Mouse (Mus musculus) liver, embryonic 13.5 days (tissue): ENCODE results near the gene Cbfa2t3. TPM values are rescaled to one million over a fixed set of nuclear protein-coding genes. Genes with fewer than 3 reads are reported as not detected.

ENCODE experiments used
- ATAC-seq: fragments of 200-750 bp; cut with Nextera tagmentation; 2 replicates; pipeline ENCODE4 v1.8.0; 2017; ENCODE audit warnings: low read depth, mild to moderate bottlenecking, moderate number of reproducible peaks, moderate library complexity
- DNase-seq: peaks from one replicate; pipeline ENCODE4 v3.0.0; 2022
- H3K27ac ChIP-seq: fragments of 300-500 bp; sonication (generic); 2 replicates; pipeline ENCODE4 v1.5.1; 2015; ENCODE audit warnings: moderate library complexity, mild to moderate bottlenecking, inconsistent platforms
- H3K27me3 ChIP-seq: fragments of 300-500 bp; sonication (generic); 2 replicates; pipeline ENCODE4 v1.6.1; 2015; ENCODE audit warnings: mild to moderate bottlenecking, inconsistent platforms
- H3K36me3 ChIP-seq: fragments of 300-500 bp; sonication (generic); 2 replicates; pipeline ENCODE4 v1.6.1; 2015; ENCODE audit warnings: mild to moderate bottlenecking, inconsistent platforms
- H3K4me1 ChIP-seq: fragments of 300-500 bp; sonication (generic); replicated peaks from 2 replicates; pipeline ENCODE4 v1.6.1; 2015; ENCODE audit warnings: inconsistent platforms
- H3K4me2 ChIP-seq: fragments of 300-500 bp; sonication (generic); 2 replicates; pipeline ENCODE4 v1.6.1; 2015; ENCODE audit warnings: inconsistent platforms, mild to moderate bottlenecking, moderate library complexity
- H3K4me3 ChIP-seq: fragments of 300-500 bp; sonication (generic); replicated peaks from 2 replicates; pipeline ENCODE4 v1.5.1; 2015; ENCODE audit warnings: mild to moderate bottlenecking, inconsistent platforms
- H3K9ac ChIP-seq: fragments of 300-500 bp; sonication (generic); 2 replicates; pipeline ENCODE4 v1.6.1; 2015; ENCODE audit warnings: mild to moderate bottlenecking, inconsistent platforms
- H3K9me3 ChIP-seq: fragments of 300-500 bp; sonication (generic); replicated peaks from 2 replicates; pipeline ENCODE4 v1.6.1; 2016; ENCODE audit warnings: inconsistent platforms
- WGBS: fragments of 180-500 bp; shearing (Covaris S2); methylation state at CpG from one replicate; pipeline ENCODE4 v1.1.7; 2015; ENCODE audit not compliant: insufficient replicate concordance; 5-methylcytosine and 5-hydroxymethylcytosine counted together
- polyA plus RNA-seq: library from polyadenylated mRNA; unstranded; fragments of >200 nt; fragmentation: Nextera tagmentation; extraction: Ambion mirVana; gene quantifications from 2 replicates; pipeline ENCODE4 v1.2.1, GENCODE M21; 2015

Gene Cbfa2t3
- polyA plus RNA-seq, 1 experiment from 2014 or later = 4.5 TPM

DNA sequence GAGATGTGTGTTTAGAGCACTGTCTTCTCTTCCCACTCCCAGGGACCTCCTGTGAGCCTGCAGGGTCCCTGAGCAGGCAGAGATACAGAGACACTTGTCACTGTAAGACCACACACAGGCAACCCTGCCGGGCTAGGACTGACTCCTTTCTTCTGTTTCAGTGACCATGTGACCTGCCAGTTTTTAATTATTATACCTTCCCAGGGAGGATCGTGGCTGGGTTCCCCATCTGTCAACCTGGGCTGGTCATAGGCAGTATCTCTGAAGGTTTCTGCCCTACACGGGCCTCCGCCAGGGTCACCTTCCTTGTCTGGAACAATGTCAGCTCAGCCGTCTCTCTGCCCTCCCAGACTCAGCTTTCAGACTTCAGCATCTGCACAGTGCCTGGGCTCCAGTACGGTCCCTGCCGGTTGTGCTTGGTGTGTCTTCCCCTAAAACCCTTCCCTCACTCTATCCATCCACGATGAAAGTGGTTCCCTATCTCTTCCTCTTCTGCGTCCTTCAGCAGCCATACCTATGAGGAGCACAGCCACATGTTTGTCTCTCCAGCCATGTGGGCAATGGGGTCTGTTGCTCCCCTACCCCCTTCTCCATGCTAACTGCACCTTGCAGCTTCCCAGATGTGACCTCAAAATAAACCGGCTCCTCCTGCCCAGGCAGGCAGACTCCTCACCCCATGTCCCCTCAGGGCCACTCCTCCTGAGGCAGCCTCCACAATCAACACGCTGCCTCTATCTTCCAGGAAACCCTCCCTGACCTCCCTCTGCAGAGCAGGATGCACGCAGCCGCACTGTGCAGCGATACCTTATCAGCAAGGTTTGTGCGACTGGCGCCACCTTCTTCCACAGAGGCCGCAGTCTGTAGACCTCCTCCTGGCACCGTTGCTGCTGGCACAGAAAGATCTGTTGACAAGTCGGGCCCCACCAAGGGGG is 36.9 kb upstream of the Cbfa2t3 start:
- peak; percentile 93 for ATAC-seq
- H3K4me1 ChIP-seq = peaks cover 55% of the 10 kb centered on the region
- DNase-seq = peak; percentile 82
- H3K27me3 ChIP-seq = peaks cover 77% of the 10 kb centered on the region
- peak overlapping the region; percentile 70 for H3K27ac ChIP-seq
- H3K36me3 ChIP-seq = no peaks in the 10 kb centered on the region
- H3K9me3 ChIP-seq = no peaks in the 10 kb centered on the region
- H3K4me2 ChIP-seq = peak overlapping the region; percentile 49
- peak overlapping the region; percentile 4 for H3K4me3 ChIP-seq
- WGBS = 13% methylated on average over 19 of the region's 19 CpGs
- peak overlapping the region; percentile 53 for H3K9ac ChIP-seq

DNA sequence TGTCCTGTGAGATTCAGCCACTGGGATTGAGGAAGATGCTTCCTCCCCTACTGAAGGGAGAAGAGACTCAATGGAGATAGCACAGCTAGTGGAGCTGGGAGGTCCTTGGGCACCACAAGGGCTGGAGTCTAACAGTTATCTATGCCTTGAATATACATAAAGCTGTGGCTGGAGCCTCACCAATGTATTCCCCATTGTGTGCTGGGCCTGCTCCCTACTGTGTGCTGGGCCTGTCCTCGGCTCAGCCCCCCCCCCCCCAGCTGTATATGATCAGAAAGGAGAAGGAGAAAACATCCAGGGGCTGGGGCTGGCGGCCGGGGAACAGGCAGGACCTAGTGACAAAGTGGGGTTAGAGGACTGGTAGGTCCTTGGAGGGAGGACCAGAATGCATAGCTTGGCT is 36.2 kb upstream of the Cbfa2t3 start:
- peak overlapping the region; percentile 49 for H3K4me2 ChIP-seq
- H3K4me1 ChIP-seq = peaks cover 55% of the 10 kb centered on the region
- H3K27ac ChIP-seq = peak overlapping the region; percentile 70
- H3K27me3 ChIP-seq = peaks cover 75% of the 10 kb centered on the region
- H3K9ac ChIP-seq = peak overlapping the region; percentile 42
- H3K4me3 ChIP-seq = no peak overlapping the region
- no peaks in the 10 kb centered on the region for H3K36me3 ChIP-seq
- DNase-seq (no peak), ATAC-seq (no peak)
- WGBS = 48% methylated on average over 3 of the region's 3 CpGs
- H3K9me3 ChIP-seq = no peaks in the 10 kb centered on the region

DNA sequence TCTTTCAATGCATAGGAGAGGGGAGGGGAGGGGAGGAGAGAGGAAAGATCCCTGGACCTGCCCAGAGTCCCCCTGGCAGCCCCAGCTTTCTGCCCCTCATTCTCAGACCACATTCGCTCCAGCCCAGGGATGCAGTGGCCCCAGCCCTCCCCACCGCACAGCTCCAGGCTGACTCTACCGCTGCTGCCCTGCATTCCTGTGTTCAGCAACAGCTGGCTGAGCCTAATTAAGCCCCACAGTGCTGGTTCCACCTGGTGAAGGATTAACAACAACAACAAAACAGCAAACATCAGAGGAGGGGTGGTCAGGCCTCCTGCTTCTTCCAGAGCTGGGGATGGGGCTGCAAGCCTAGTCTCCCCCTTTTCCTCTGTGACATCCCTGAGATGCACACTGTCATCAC is 29.7 kb upstream of the Cbfa2t3 start:
- DNase-seq (no peak), ATAC-seq (no peak)
- Histone ChIP-seq H3K27me3 (peaks cover 94% of the 10 kb centered on the region), H3K4me3 (no peak overlapping the region), H3K4me1 (no peaks in the 10 kb centered on the region), H3K9me3 (no peaks in the 10 kb centered on the region), H3K4me2 (no peak overlapping the region), H3K27ac (no peak overlapping the region), H3K36me3 (no peaks in the 10 kb centered on the region), H3K9ac (no peak overlapping the region)
- 53% methylated on average over 3 of the region's 3 CpGs for WGBS

DNA sequence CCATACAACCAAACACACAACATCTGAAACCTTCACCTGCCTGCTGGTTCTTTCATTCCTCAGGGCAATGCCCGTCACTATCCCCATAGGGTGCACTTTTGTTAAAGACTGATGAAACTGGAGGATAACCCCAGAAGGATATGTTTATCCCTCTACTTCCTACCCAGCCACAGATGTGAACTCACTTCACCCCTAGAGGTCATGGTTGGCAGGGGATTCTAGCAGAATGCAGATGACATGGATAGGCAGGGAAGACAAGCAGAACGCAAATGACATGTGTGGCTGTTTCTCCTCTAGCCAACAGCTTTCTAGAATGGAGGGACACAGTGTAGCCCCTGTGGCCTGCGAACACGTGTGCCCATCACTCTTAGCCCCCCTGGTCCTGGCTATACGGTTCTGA is 28.5 kb upstream of the Cbfa2t3 start:
- no peak overlapping the region for H3K4me2 ChIP-seq
- no peak overlapping the region for H3K9ac ChIP-seq
- ATAC-seq (no peak), DNase-seq (no peak)
- 61% methylated on average over 5 of the region's 5 CpGs for WGBS
- no peaks in the 10 kb centered on the region for H3K9me3 ChIP-seq
- H3K36me3 ChIP-seq = no peaks in the 10 kb centered on the region
- H3K4me3 ChIP-seq = no peak overlapping the region
- H3K4me1 ChIP-seq = peaks cover 12% of the 10 kb centered on the region
- H3K27me3 ChIP-seq = peaks cover 94% of the 10 kb centered on the region
- H3K27ac ChIP-seq = no peak overlapping the region

DNA sequence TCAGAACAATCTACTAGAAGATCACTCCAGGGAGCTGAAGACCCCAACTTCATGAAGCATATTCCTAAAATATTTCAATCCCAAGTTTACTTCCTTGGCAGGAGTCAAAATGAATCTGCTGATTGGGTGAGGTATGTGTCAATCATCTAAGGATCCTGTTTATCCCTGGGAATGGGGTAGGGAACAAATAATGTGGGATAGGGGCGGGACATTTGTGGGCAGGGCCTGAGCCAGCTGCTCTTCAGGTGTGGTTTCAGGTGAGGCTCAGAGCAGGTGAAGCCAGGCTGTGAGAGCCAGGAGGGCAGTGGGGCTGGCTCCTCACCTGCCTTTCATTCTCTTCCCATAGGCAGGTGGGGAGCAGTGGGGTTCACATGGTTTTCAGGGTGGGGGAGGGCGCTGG is 27.9 kb upstream of the Cbfa2t3 start:
- Histone ChIP-seq H3K9ac (no peak overlapping the region), H3K27me3 (peaks cover 94% of the 10 kb centered on the region), H3K4me3 (no peak overlapping the region), H3K4me2 (no peak overlapping the region), H3K9me3 (no peaks in the 10 kb centered on the region), H3K27ac (no peak overlapping the region), H3K4me1 (peaks cover 18% of the 10 kb centered on the region), H3K36me3 (no peaks in the 10 kb centered on the region)
- DNase-seq (no peak), ATAC-seq (no peak)
- 59% methylated on average over 2 of the region's 2 CpGs for WGBS

DNA sequence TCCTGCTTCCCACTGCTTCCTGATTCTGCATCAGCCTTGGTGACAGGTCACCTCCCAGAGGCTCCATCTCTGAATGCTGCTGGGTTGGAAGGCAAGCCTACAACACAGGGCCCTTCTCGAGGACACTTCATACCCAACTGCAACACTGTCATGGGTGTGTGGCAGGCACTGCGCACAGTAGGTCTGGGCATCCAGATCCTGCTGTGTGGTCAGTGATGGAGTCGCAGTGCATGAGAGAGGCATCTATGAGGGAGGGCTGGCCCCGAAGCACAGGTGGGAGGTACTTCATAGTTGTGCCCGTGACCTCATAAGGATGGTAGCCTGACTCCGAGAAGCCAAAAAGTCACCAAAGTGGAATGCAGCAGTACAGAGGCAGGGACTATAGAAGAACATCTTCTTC is 26.3 kb upstream of the Cbfa2t3 start:
- no peak for ATAC-seq
- Histone ChIP-seq H3K9ac (no peak overlapping the region), H3K4me3 (no peak overlapping the region), H3K9me3 (no peaks in the 10 kb centered on the region), H3K27me3 (peaks cover 97% of the 10 kb centered on the region), H3K27ac (no peak overlapping the region), H3K36me3 (no peaks in the 10 kb centered on the region), H3K4me2 (no peak overlapping the region), H3K4me1 (peaks cover 33% of the 10 kb centered on the region)
- 84% methylated on average over 6 of the region's 6 CpGs for WGBS
- no peak for DNase-seq

DNA sequence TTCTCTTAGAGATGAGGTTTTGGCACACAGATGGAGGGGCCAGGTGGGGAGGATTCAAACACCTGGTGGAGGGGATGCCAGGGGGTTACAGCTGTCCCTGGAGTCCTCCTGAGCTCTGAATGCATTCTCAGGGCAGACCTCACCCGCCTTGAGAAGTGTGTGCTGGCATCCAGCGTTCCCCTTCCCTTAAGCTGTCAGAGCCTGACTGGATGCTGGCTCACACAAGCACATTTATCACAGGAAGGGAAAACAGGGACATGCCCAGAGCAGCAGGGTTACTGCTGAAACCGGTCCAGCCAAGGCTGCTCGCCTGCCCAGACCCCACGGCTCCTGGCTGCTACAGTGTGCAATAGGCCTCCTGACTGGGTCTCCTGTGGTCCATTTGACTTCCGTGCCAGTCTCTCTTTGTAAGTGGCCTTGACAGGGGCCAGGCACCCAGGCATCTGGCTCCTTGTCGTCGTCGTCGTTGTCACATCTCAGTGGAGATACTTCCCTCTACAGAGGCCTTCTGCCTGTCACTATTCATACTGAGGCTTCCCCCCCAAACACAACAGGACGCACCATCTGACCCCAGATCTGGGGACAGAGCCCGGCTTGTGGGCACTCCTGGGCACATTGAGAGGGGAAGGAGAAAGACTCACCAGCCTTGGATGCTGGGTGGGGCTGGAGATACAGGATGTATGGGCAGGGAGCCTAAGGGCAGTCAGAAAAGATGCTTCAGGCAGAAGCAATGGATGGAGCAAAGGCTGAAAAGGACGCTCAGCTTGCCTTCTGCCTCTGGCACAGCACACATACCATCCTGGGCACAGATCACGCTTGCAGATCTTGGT is 22.1 kb upstream of the Cbfa2t3 start:
- ATAC-seq = peak; percentile 39

DNA sequence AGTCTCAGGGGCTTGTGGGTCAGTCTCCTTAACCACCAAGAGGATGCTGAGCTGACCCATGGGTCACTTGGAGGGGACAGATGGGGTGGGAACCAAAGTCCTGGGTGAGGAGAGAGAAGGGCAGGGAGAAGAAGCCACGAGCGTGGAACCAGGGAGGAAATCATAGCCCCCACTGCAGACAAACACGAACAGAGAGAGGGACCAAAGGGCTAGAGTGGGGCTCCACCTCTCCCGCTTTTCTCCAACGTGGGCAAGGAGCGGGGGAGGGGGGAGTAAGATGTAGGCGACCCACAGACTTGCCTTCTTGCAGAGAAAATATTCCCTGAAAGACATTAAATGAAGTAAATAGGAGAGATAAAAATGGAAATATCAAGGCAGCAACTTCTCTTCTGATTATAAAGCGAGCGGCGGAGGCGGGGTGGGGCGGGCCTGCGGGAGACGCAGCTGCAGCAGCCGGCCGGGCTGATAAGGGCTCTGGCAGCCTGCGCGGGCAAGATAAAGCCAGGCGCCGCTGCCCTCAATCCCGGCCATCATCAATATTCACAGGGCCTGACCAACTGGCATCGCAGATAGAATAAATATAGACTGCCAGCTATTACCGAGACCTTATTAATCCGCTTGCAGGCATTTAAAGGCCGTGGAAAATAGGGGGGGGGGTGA is 21.3 kb upstream of the Cbfa2t3 start:
- Histone ChIP-seq H3K27me3 (peaks cover 79% of the 10 kb centered on the region), H3K27ac (peak overlapping the region; percentile 100)

More for the DNA sequence above, 22.1 kb upstream of the Cbfa2t3 start:
- Histone ChIP-seq H3K4me2 (peak overlapping the region; percentile 94), H3K4me3 (peak overlapping the region; percentile 58), H3K27ac (peak overlapping the region; percentile 97), H3K9me3 (no peaks in the 10 kb centered on the region), H3K36me3 (no peaks in the 10 kb centered on the region), H3K9ac (peak overlapping the region; percentile 69), H3K27me3 (peaks cover 80% of the 10 kb centered on the region), H3K4me1 (peaks cover 66% of the 10 kb centered on the region)
- WGBS = 23% methylated on average over 14 of the region's 14 CpGs
- DNase-seq = no peak

DNA sequence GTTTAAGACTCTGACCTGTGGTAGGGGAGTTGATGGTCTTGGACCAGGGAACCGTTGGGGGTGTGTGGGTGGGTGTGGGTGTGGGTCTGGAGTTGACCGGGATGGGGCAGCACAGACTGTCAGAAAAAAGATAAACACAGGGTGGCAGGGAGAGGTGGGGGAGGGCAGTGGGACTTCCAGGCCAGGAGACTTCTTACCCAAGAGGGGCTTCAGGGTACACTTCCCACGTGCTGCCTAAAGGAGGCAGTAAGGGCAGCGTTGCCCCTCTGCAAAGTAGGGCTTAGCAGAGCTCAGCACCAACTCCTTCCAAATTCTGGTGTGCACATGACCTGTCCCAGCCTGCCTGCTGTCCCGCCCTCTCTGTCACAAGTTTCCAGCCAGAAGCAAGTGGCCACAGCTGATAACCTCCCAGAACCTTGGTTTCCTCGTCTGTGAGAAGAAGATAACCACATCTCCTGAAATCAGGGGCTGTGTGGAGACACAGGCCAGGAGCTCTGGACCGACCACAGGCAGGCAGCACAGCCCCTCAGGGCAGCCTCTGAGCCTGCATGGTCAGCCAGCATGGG is 20.7 kb upstream of the Cbfa2t3 start:
- Histone ChIP-seq H3K36me3 (no peaks in the 10 kb centered on the region), H3K4me2 (peak overlapping the region; percentile 94), H3K4me1 (peaks cover 72% of the 10 kb centered on the region), H3K9me3 (no peaks in the 10 kb centered on the region), H3K4me3 (peak overlapping the region; percentile 58), H3K27ac (peak overlapping the region; percentile 100), H3K9ac (peak overlapping the region; percentile 70), H3K27me3 (peaks cover 79% of the 10 kb centered on the region)
- DNase-seq = peak; percentile 94
- under 1% methylated on average over 7 of the region's 7 CpGs for WGBS
- peak; percentile 89 for ATAC-seq

More for the DNA sequence above, 21.3 kb upstream of the Cbfa2t3 start:
- WGBS = under 1% methylated on average over 25 of the region's 25 CpGs
- Histone ChIP-seq H3K9me3 (no peaks in the 10 kb centered on the region), H3K9ac (peak overlapping the region; percentile 69), H3K4me2 (peak overlapping the region; percentile 94), H3K4me3 (peak overlapping the region; percentile 58), H3K4me1 (peaks cover 66% of the 10 kb centered on the region), H3K36me3 (no peaks in the 10 kb centered on the region)
- ATAC-seq = peak; percentile 69
- peak; percentile 94 for DNase-seq

DNA sequence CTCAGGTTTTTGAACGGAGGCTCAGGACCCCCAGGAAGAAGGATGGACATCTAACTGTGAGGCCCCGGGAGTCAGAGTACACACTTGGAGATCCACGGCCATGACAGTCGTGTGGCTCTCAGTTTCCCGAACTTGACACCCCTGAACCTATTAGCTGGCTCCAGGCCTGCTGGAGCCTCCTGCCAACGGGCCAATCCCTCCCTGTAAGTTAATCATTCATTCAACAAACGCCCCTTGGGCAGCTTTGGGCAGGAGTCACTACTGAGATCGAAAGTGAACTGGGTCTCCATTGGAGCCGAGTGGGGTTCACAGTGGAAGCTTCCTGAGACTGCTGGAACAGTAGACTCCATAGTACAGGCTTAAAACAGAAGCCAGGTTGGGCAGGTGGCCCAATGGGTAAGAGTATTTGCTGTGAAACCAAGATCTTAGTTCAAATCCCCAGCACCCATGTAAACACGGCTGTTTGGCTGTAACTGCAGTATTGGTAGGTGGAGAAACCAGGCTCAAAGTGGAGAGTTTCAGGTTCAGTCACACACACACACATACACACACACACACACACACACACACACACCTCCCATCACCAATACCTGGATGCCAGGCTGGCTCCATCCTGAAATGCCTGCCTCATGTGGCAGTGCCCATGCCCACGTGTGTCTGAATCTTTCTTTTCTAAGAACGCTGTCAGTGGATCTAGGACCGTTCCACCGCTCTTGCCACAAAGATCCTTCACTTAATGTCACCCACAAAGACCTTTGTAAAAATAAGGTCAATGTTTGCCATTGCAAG is 20.0 kb upstream of the Cbfa2t3 start:
- ATAC-seq = no peak

More for the DNA sequence above, 20.0 kb upstream of the Cbfa2t3 start:
- peak overlapping the region; percentile 70 for H3K9ac ChIP-seq
- H3K27me3 ChIP-seq = peaks cover 77% of the 10 kb centered on the region
- H3K36me3 ChIP-seq = no peaks in the 10 kb centered on the region
- H3K9me3 ChIP-seq = no peaks in the 10 kb centered on the region
- peak overlapping the region; percentile 100 for H3K27ac ChIP-seq
- H3K4me2 ChIP-seq = peak overlapping the region; percentile 94
- H3K4me1 ChIP-seq = peaks cover 78% of the 10 kb centered on the region
- 54% methylated on average over 14 of the region's 14 CpGs for WGBS
- peak overlapping the region; percentile 40 for H3K4me3 ChIP-seq
- no peak for DNase-seq
